Mouse (Mus musculus) midbrain, embryonic 15.5 days (tissue): ENCODE measurements around the gene Kank3. TPM values are rescaled to one million over a fixed set of nuclear protein-coding genes. Genes with fewer than 3 reads are reported as not detected.
"Not testable (repeated sequence)": the region's sequence is repeated elsewhere in the genome, so short reads cannot be mapped to it uniquely, and the experiment has no call there.

Source experiments
- ATAC-seq: fragments of 200-750 bp; cut with Nextera tagmentation; replicated peaks from 2 replicates; pipeline ENCODE4 v1.8.0; 2017; ENCODE audit warnings: moderate TSS enrichment
- H3K27ac ChIP-seq: fragments of 300-500 bp; sonication (generic); 2 replicates; pipeline ENCODE4 v1.5.1; 2015; ENCODE audit warnings: mild to moderate bottlenecking, inconsistent platforms
- H3K27me3 ChIP-seq: fragments of 300-500 bp; sonication (generic); replicated peaks from 2 replicates; pipeline ENCODE4 v1.6.1; 2015; ENCODE audit warnings: inconsistent platforms
- H3K36me3 ChIP-seq: fragments of 300-500 bp; sonication (generic); replicated peaks from 2 replicates; pipeline ENCODE4 v1.6.1; 2015; ENCODE audit warnings: inconsistent platforms
- H3K4me1 ChIP-seq: fragments of 300-500 bp; sonication (generic); 2 replicates; pipeline ENCODE4 v1.6.1; 2015; ENCODE audit warnings: inconsistent platforms
- H3K4me2 ChIP-seq: fragments of 300-500 bp; sonication (generic); 2 replicates; pipeline ENCODE4 v1.6.1; 2015; ENCODE audit warnings: inconsistent platforms, mild to moderate bottlenecking, moderate library complexity
- H3K4me3 ChIP-seq: fragments of 300-500 bp; sonication (generic); 2 replicates; pipeline ENCODE4 v1.5.1; 2015; ENCODE audit warnings: mild to moderate bottlenecking, inconsistent platforms
- H3K9ac ChIP-seq: fragments of 300-500 bp; sonication (generic); 2 replicates; pipeline ENCODE4 v1.6.1; 2015; ENCODE audit warnings: mild to moderate bottlenecking, inconsistent platforms
- H3K9me3 ChIP-seq: fragments of 300-500 bp; sonication (generic); 2 replicates; pipeline ENCODE4 v1.6.1; 2016; ENCODE audit warnings: inconsistent platforms
- WGBS: fragments of 180-500 bp; shearing (Covaris S2); methylation state at CpG from one replicate; pipeline ENCODE4 v1.1.7; 2015; ENCODE audit warnings: mixed read lengths; 5-methylcytosine and 5-hydroxymethylcytosine counted together
- polyA plus RNA-seq: library from polyadenylated mRNA; unstranded; fragments of >200 nt; fragmentation: Nextera tagmentation; extraction: Ambion mirVana; gene quantifications from 2 replicates; pipeline ENCODE4 v1.2.1, GENCODE M21; 2015

Kank3 gene
- polyA plus RNA-seq, 1 experiment from 2014 or later: 51.5 TPM

DNA sequence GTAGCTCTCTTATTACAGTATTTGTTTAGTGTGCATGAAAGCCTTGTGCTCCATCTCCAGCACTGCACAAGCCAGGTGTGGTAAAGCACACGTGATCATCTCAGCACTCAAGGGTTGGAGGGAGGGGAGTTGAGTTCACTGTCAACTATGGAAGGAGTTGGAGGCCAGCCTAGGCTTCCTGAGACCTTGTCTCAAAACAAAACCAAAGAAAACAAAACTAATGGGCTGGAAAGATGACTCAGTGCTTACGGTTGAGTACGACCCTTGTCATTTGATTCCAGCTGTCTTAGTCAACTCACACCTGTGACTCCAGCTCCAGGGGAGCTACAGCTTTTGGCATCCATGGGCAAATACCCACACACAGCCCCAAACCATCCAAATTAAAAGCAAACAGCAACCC, 2.2 kb downstream of the Kank3 start:
- H3K4me1 ChIP-seq: peaks cover 12% of the 10 kb centered on the region
- no peak for ATAC-seq
- no peaks in the 10 kb centered on the region for H3K36me3 ChIP-seq
- no peak overlapping the region for H3K4me2 ChIP-seq
- H3K27ac ChIP-seq: no peak overlapping the region
- no peak overlapping the region for H3K4me3 ChIP-seq
- WGBS: 57% methylated on average over 3 of the region's 3 CpGs
- no peaks in the 10 kb centered on the region for H3K27me3 ChIP-seq
- no peaks in the 10 kb centered on the region for H3K9me3 ChIP-seq
- no peak overlapping the region for H3K9ac ChIP-seq

- Histone ChIP-seq H3K4me2 (no peak overlapping the region), H3K27ac (no peak overlapping the region), H3K9ac (no peak overlapping the region), H3K27me3 (no peaks in the 10 kb centered on the region), H3K4me3 (no peak overlapping the region), H3K4me1 (peaks cover 14% of the 10 kb centered on the region), H3K9me3 (no peaks in the 10 kb centered on the region), H3K36me3 (no peaks in the 10 kb centered on the region)
- ATAC-seq: no peak
- WGBS: 70% methylated on average over 4 of the region's 4 CpGs
Observed at GRCm38 (mm10) chr17:33812990-33813389, 2.7 kb downstream of the Kank3 start.

DNA sequence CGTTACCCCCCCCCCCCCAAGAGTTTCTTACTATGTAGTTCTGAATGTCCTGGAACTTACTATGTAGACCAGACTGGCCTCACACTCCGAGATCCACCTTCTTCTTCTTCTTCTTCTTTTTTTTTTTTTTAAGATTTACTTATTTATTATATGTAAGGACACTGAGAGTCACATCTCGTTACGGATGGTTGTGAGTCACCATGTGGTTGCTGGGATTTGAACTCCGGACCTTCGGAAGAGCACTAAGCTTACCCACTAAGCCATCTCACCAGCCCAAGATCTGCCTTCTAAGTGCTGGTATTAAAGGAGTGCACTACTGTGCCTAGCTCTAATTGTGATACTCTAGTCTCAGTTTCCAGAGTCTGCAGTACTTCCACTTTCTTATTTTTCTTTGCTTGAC, 5.1 kb downstream of the Kank3 start:
- Histone ChIP-seq H3K36me3 (no peaks in the 10 kb centered on the region), H3K4me1 (peaks cover 26% of the 10 kb centered on the region), H3K9me3 (no peaks in the 10 kb centered on the region), H3K27me3 (no peaks in the 10 kb centered on the region), H3K4me2 (no peak overlapping the region), H3K9ac (no peak overlapping the region), H3K4me3 (no peak overlapping the region), H3K27ac (no peak overlapping the region)
- ATAC-seq: no peak
- 89% methylated on average over 6 of the region's 6 CpGs for WGBS

- 79% methylated on average over 5 of the region's 5 CpGs for WGBS
- H3K27ac ChIP-seq: no peak overlapping the region
- no peak for ATAC-seq
- peak overlapping the region; percentile 63; the same call in 1 of the 2 replicates for H3K9ac ChIP-seq
- H3K9me3 ChIP-seq: no peaks in the 10 kb centered on the region
- peaks cover 7% of the 10 kb centered on the region for H3K36me3 ChIP-seq
- peak overlapping the region; percentile 79 for H3K4me2 ChIP-seq
- H3K4me1 ChIP-seq: peaks cover 21% of the 10 kb centered on the region
- H3K4me3 ChIP-seq: 0 out of 2 replicates have a peak overlapping the region, but pooled peaks have one; percentile 58
- H3K27me3 ChIP-seq: no peaks in the 10 kb centered on the region
Observed at GRCm38 (mm10) chr17:33816612-33817011, 6.3 kb downstream of the Kank3 start.

- Histone ChIP-seq H3K27ac (peak overlapping the region; percentile 85), H3K27me3 (no peaks in the 10 kb centered on the region), H3K4me1 (peaks cover 29% of the 10 kb centered on the region), H3K4me3 (peak overlapping the region; percentile 58), H3K36me3 (peaks cover 14% of the 10 kb centered on the region), H3K9me3 (no peaks in the 10 kb centered on the region), H3K9ac (peak overlapping the region; percentile 63), H3K4me2 (peak overlapping the region; percentile 79)
- ATAC-seq: peak; percentile 96
- WGBS: under 1% methylated on average over 82 of the region's 89 CpGs
Observed at GRCm38 (mm10) chr17:33817184-33817968, 7.1 kb downstream of the Kank3 start.

- peak overlapping the region; percentile 58 for H3K4me3 ChIP-seq
- peak overlapping the region; percentile 63 for H3K9ac ChIP-seq
- WGBS: 16% methylated on average over 33 of the region's 33 CpGs
- H3K4me1 ChIP-seq: peaks cover 36% of the 10 kb centered on the region
- peaks cover 14% of the 10 kb centered on the region for H3K36me3 ChIP-seq
- peak overlapping the region; percentile 85 for H3K27ac ChIP-seq
- peak; percentile 63 for ATAC-seq
- no peaks in the 10 kb centered on the region for H3K9me3 ChIP-seq
- peak overlapping the region; percentile 79 for H3K4me2 ChIP-seq
- no peaks in the 10 kb centered on the region for H3K27me3 ChIP-seq
Observed at GRCm38 (mm10) chr17:33817969-33818643, 7.8 kb downstream of the Kank3 start.

DNA sequence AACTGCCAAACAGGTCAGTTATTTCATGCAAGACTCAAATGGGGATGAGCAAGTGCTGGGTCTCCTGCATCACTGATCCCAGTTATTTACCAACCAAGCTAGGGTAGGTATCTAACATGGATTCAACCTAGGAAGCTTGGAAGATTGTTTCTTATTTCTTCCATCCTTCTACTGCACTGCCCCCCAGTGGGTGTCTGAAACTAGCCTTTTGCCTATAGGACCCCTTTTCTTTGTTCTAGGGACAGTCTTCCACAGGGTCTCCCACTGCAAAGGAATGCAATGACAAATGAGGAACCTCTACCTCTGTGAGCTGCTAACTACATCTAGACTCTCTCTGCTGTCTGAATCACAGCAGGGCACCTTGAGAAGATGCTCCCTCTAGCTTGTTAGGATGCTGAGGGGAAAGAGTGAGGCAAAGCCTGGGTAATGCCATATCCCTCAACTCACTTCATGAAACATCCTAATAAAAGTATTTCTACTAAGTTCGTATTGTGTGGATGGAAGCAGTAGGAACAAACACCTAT, 12.2 kb downstream of the Kank3 start:
- no peaks in the 10 kb centered on the region for H3K27me3 ChIP-seq

GRCm38 (mm10) chr17:33823171-33823570, 12.9 kb downstream of the Kank3 start:
- H3K4me2 ChIP-seq: peak overlapping the region; percentile 84
- WGBS: 86% methylated on average over 8 of the region's 8 CpGs
- H3K4me1 ChIP-seq: peaks cover 54% of the 10 kb centered on the region

More for the DNA sequence above, 12.2 kb downstream of the Kank3 start:
- Histone ChIP-seq H3K27ac (no peak overlapping the region), H3K9ac (no peak overlapping the region), H3K36me3 (peaks cover 18% of the 10 kb centered on the region), H3K4me1 (peaks cover 57% of the 10 kb centered on the region), H3K9me3 (no peaks in the 10 kb centered on the region), H3K4me3 (no peak overlapping the region), H3K4me2 (peak overlapping the region; percentile 12; the same call in 1 of the 2 replicates)
- 86% methylated on average over 1 of the region's 1 CpGs for WGBS
- no peak for ATAC-seq

GRCm38 (mm10) chr17:33824084-33824996, 14.0 kb downstream of the Kank3 start, which contains the start of the genes Rps28 and Ndufa7:
Gene Rps28, minus strand, starts transcription at chr17:33824562.
Gene Ndufa7, plus strand, starts transcription at chr17:33824572.
- no peaks in the 10 kb centered on the region for H3K27me3 ChIP-seq
- no peaks in the 10 kb centered on the region for H3K9me3 ChIP-seq
- peaks cover 49% of the 10 kb centered on the region for H3K4me1 ChIP-seq
- peak within 1 kb of the TSS; percentile 91 for H3K4me3 ChIP-seq
- H3K36me3 ChIP-seq: peaks cover 19% of the 10 kb centered on the region
- H3K27ac ChIP-seq: peak within 1 kb of the TSS; percentile 83
- H3K9ac ChIP-seq: peak within 1 kb of the TSS; percentile 78
- ATAC-seq: peak; percentile 94
- H3K4me2 ChIP-seq: peak within 1 kb of the TSS; percentile 84
- under 1% methylated on average over 51 of the region's 51 CpGs for WGBS

More at GRCm38 (mm10) chr17:33823171-33823570, 12.9 kb downstream of the Kank3 start:
- H3K27ac ChIP-seq, H3K9me3 ChIP-seq, H3K27me3 ChIP-seq, ATAC-seq: not testable (repeated sequence)
- H3K4me3 ChIP-seq: peak overlapping the region; percentile 91
- H3K36me3 ChIP-seq: peaks cover 19% of the 10 kb centered on the region
- peak overlapping the region; percentile 78 for H3K9ac ChIP-seq

DNA sequence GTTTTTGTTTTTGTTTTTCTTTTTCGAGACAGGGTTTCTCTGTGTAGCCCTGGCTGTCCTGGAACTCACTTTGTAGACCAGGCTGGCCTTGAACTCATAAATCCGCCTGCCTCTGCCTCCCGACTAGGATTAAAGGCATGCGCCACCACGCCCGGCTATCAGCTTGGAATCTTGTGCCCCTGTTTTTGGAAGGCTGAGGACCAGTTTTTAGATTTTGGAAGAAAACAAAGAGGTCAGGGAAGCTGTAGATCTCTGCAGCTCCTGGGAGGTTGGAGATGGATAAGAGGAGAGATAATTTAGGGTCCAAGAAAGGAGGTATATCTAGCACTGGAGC, 14.6 kb downstream of the Kank3 start:
- Histone ChIP-seq H3K36me3 (peaks cover 25% of the 10 kb centered on the region), H3K9ac (peak overlapping the region; percentile 59), H3K4me2 (peak overlapping the region; percentile 75), H3K27ac (peak overlapping the region; percentile 83; the same call in 1 of the 2 replicates), H3K4me3 (peak overlapping the region; percentile 91), H3K4me1 (peaks cover 49% of the 10 kb centered on the region)
- ATAC-seq, H3K9me3 ChIP-seq, H3K27me3 ChIP-seq: not testable (repeated sequence)
- WGBS: 9% methylated on average over 6 of the region's 6 CpGs

DNA sequence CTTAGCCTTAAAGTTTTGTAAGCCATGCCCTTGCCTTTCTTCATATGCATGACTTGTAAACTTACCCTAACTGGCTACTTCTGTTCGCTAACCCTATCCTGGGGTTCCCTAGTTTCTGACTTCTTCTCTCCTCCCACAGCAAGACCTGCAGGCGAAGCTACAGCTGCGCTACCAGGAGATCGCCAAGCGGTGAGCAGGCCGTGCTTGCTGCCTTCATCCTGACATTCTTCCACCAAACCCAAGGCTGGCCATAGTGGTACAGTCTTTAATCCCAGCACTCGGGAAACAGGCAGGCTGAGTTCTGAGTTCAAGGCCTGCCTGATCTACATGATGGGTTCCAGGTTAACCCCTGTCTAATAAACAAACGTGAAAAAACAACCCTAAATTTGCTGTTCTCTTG, 15.1 kb downstream of the Kank3 start:
- H3K9me3 ChIP-seq: no peaks in the 10 kb centered on the region
- H3K27me3 ChIP-seq: no peaks in the 10 kb centered on the region
- H3K27ac ChIP-seq: no peak overlapping the region
- WGBS: 87% methylated on average over 8 of the region's 8 CpGs
- no peak for ATAC-seq
- peak overlapping the region; percentile 59; the same call in 1 of the 2 replicates for H3K9ac ChIP-seq
- H3K4me3 ChIP-seq: peak overlapping the region; percentile 91
- H3K4me2 ChIP-seq: peak overlapping the region; percentile 75
- peaks cover 30% of the 10 kb centered on the region for H3K36me3 ChIP-seq
- H3K4me1 ChIP-seq: peaks cover 49% of the 10 kb centered on the region
